Mouse (Mus musculus) embryo, embryonic 10.5 days (tissue): ENCODE results near the gene Ogdhl.
"Not testable (repeated sequence)": the region's sequence is repeated elsewhere in the genome, so short reads cannot be mapped to it uniquely, and the experiment has no call there.

Experiments
- DNase-seq: peaks from one replicate; pipeline ENCODE4 v3.0.0-alpha.2; 2015; ENCODE audit warnings: low spot score

Ogdhl gene

DNA sequence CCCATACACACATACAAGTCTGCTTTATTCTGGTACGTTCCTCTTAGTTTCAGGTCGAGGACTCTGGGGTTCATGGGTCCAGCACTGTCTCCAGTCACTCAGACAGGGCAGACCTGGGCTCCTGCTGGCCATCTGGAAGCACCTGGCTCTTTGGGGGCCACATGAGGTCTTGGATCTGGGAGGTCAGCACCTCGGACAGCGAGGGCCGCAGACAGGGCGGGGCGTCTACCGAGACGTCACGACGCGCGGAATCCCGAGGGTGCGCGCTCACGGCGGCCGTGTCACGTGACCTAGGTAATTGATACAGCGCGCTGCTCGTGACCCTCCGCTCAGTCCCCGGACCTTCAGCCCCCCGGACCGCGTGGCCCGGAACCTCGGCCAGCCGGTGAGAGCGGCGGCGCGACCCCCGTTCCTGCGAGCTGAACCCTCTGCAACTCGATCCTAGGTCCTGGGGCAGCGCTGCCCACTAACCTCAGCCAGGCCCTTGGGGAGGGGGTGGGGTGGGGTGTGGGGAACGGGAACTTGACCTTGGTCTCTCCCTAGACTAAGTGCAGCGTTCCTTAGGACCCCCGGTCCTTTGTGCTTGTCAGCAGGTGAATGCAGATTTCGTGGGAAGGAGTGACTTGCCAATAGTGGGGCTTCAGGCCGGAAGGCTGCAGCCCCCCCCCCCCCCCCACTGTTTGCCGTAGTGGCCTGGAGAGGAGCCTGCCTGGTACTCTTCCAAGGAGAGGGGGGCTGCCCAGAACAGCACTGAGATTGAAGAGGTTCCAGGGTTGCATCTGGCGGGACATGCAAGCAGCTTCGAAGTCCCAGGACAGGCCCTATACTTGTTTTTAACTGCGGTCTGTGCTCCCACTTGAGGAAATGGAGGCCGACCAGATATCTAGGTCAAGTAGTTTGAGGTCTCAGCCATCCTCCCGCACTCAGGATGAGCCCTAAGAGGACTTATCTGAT, at the start of gene Ogdhl:
Gene Ogdhl, plus strand, starts transcription at position 288 of the 954 bp plus-strand sequence.
- peak; percentile 93 for DNase-seq

DNA sequence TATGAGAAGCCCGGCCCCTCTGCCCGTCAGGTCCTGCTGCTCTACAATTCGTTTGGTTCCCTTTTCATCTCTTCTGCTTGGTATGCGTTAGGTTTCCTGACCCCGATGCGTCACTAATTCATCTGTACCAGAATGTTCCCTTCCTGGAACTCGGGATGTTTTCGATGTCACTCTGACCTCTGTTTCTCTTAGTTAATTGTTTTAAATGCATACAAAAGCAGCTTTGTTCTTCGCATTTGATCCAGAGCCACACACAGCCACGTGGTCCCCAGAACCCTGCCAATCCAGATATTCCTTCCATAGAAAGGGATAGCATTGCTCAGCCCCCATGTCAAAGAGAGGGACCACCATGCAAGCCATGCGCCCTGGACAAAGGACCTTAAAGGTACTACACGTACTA, 20.2 kb upstream of the Ogdhl start:
- DNase-seq = peak; percentile 9

DNA sequence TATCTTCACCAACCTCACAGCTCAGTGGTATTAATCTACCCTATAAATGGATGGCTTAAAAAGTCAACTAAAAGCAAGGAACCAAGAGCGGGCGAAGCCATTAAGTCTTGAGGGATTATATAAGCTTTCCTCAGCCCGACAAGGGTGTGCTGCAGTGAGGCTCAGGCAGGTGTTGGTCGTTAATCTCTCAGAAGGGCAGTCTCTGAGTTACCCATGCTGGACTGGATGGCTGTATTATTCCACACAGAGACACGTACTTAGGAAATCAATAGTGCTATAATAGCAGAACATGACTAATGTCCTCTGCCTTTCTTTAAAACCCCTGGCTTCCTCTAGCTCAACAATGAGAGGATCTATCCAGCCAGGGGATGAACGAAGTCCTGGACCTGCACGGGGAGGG, 19.4 kb upstream of the Ogdhl start:
- DNase-seq = no peak

GRCm38 (mm10) chr14:32304921-32305320, 16.9 kb upstream of the Ogdhl start:
- no peak for DNase-seq

DNA sequence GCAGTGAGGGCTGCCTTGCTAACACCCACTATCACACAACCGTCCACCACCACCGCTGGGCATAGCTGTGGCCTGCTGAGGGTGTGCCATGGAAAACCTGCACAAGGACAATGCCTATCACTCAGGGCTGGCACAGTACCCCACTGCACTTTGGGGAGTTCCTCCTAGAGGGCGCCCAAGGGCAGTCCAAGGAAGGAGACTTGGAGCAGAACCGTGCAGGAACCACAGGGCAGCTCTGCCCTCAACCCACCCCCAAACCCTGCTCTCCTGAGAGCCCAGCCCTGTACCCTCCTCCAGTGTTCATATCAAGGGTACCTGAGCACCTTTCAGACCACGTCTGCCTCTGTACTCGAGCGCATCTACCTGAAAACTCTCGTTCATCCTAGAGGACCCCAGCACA, 11.9 kb upstream of the Ogdhl start:
- DNase-seq = peak; percentile 62

DNA sequence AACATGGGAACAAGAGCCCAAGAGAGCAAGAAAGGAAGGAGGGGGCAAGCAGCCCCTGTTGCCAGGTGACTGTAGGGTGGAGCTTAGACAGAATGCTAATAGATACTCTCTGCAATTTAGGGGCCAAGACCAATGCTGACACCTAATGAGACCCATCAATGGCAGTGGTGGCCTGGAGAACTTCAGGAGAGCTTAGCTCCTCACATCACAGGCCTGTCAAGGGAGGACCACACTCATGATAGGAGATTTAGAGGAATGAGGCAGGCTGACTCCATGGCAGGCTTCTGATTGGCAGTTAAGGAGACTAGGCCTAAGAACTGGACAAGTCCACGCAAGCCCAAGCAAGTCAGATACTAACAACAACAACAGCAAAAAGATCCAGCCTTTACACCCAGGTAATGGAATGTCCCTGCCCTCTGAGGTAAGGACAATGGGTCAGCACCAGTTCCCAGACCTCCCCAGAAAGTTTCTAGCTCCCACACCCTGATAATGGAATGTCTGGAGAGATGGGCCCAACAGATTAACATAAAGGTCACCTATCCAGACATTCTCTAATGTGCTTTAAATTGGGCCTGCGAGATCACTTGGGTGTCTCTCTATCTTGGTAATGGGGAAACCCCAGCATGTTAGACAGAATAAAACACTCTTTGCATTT, 10.3 kb upstream of the Ogdhl start:
- DNase-seq = no peak

- DNase-seq = peak; percentile 61
Observed at GRCm38 (mm10) chr14:32317822-32318221, 4.0 kb upstream of the Ogdhl start.

DNA sequence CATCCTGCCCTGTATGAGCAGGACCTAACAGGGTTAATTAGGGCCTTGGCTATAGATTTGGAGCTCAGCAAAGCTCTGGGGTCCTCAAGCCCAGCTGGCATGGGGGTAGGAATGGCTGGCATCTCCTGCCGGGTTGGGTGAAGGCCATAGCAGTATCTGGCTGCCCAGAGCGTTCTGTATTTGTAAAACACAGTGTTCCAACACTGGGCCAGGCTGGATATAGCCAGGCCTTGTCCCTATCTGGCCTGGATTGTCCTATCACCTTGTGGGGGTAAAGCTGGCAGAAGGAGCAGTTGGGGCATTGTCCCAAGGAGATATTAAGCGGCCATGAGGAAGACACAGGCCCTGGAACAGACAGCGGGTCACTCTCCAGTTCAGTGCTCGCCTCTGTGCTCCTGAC, 1.4 kb downstream of the Ogdhl start:
- no peak for DNase-seq

DNA sequence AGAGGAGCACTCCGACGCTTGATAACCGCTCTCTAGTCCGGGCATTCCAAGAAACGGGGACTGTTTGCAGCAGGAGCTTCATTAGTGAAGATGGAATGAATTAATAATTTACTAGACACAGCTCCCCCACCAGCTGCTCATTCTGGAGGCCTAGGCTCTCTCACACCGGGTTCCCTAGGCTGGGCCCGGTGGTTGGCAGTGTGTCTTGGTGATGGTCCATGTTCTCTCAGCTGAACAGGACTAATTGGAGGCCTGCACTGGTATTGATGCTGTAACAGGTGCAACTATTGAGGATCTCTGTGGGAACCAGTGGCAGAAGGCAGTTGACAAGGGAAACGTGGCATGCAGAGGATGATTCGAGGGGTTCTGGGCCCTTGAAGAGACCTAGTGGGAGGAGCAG, 5.5 kb downstream of the Ogdhl start:
- no peak for DNase-seq

- DNase-seq = no peak
Observed at GRCm38 (mm10) chr14:32332515-32333445, 11.0 kb downstream of the Ogdhl start.

GRCm38 (mm10) chr14:32336021-32336420, 14.2 kb downstream of the Ogdhl start:
- no peak for DNase-seq

DNA sequence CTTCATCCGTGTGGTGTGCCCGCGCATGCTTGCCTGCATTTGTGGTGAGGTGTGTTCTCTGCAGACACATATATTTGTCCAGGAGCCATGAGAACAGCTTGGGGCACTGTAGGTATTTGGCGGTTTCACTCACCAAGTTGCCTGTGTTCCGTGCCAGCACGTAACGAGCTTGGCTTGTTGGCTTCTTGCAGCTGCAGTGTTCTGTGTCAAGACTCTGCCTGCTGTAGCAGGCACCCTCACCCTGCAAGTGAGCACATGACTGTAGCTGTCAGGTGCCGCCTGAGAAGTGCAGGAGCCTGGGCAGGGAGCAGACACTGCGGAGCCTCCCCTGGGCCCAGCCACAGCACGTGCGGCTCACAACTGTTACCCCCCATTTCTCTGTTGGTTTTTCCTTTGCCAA, 14.7 kb downstream of the Ogdhl start:
- no peak for DNase-seq

GRCm38 (mm10) chr14:32341823-32342222, 20.0 kb downstream of the Ogdhl start:
- DNase-seq = no peak

DNA sequence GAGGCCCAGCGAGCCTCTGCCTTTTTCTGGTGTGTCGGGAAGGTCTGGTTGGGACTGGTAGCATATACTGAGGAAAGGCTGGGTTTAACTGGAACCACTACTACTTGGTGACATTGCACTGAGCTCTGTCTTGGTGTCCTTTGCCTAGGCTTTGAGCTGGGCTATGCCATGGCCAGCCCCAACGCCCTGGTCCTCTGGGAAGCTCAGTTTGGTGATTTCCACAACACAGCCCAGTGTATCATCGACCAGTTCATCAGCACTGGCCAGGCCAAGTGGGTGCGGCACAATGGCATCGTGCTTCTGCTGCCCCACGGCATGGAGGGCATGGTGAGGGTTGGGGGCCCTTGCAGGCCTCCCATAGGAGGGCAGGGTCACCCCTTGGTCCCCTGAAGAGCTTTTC, 22.4 kb downstream of the Ogdhl start:
- DNase-seq = no peak

DNA sequence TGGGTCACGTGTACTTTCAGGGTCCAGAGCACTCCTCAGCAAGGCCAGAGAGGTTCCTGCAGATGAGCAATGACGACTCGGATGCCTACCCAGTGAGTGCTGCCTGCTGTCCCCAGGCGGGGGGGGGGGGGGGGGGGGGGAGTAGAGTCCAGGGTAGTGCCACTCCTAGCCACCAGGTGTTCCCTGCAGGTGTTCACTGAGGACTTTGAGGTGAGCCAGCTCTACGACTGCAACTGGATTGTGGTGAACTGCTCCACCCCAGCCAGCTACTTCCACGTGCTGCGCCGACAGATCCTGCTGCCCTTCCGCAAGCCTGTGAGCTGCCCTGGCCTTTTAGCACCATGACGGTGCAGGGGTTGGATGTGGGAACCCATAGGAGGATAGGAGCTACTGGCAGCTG, 22.9 kb downstream of the Ogdhl start:
- DNase-seq = no peak

DNA sequence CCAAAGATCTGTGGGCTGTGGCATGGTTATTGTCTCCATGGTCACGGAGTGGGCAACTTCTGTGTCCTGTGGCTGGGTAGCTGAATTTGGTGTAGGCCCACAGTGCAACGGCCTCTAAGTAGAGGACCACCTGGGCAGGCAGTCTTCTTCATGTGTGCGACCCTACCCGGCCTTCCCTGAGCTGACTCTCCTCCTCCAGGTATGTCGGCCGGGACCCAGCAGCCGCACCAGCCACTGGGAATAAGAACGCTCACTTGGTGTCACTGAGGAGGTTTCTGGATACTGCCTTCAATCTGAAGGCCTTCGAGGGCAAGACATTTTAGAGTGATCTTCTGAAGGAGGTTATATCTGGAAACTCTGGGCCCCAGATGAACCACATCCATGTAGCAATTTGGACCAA, 25.5 kb downstream of the Ogdhl start:
- DNase-seq = no peak

- DNase-seq = not testable (repeated sequence)
Observed at GRCm38 (mm10) chr14:32351181-32351920, 29.5 kb downstream of the Ogdhl start.

- no peak for DNase-seq
Observed at GRCm38 (mm10) chr14:32364359-32364758, 42.5 kb downstream of the Ogdhl start.

DNA sequence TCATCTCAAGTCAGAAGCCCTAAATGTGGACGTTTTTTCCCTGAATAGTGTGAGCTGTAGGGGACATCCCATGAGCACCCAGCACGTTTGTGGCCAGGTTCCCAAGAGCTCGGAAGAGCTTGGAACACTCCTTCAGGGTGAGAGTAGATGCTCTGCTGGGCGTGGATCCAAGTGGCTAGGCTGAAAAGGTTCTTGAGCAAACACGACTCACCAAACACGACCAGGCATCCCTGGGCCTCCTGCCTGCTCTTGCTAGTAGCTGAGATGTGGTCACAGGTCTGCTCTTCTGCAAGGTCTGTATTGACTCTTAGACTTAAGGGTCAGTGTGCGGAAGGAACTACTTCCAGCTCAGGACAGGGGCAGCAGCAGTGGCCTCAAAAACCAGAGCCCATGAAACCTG, 47.9 kb downstream of the Ogdhl start:
- DNase-seq = no peak

DNA sequence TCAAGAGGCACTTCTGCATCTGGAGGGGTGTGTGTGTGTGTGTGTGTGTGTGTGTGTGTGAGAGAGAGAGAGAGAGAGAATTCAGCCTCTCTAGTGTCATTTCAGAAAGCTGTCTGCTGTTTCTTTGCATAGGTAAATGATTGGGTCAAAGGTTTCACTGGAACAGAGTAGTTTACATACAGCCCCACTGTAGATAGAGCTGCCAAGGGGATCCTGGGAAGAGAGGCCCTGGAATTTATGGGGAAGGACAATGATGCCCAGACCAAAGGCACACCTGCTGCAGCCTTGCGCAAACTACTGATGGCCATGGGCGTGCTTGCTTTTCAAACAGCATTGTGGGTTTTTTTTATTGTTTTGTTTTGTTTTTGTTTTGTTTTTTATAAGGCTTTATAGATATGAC, 50.7 kb downstream of the Ogdhl start:
- no peak for DNase-seq

GRCm38 (mm10) chr14:32379395-32380098, 57.7 kb downstream of the Ogdhl start:
- DNase-seq = peak; percentile 59
